Mouse (Mus musculus) hindbrain, postnatal 0 days (tissue): Measurements from ENCODE around the gene Gm7714. TPM values are rescaled to one million over a fixed set of nuclear protein-coding genes. Genes with fewer than 3 reads are reported as not detected.
"Not testable (repeated sequence)": the region's sequence is repeated elsewhere in the genome, so short reads cannot be mapped to it uniquely, and the experiment has no call there.

Experiments used
- ATAC-seq: fragments of 200-750 bp; cut with Nextera tagmentation; 2 replicates; pipeline ENCODE4 v1.8.0; 2017; ENCODE audit warnings: mild to moderate bottlenecking, moderate TSS enrichment, moderate library complexity
- DNase-seq: peaks from one replicate; pipeline ENCODE4 v3.0.0-alpha.2; 2015; ENCODE audit warnings: low spot score
- H3K27ac ChIP-seq: fragments of 300-500 bp; sonication (generic); 2 replicates; pipeline ENCODE4 v1.5.1; 2014; ENCODE audit warnings: mild to moderate bottlenecking
- H3K27me3 ChIP-seq: fragments of 300-500 bp; sonication (generic); 2 replicates; pipeline ENCODE4 v1.6.1; 2014; ENCODE audit warnings: low read length, mixed read lengths; ENCODE audit not compliant: insufficient read depth
- H3K36me3 ChIP-seq: fragments of 300-500 bp; sonication (generic); 2 replicates; pipeline ENCODE4 v1.6.1; 2014; ENCODE audit warnings: low read length, mixed read lengths; ENCODE audit not compliant: insufficient read depth
- H3K4me1 ChIP-seq: fragments of 300-500 bp; sonication (generic); 2 replicates; pipeline ENCODE4 v1.6.1; 2014; ENCODE audit warnings: antibody characterized with exemption, low read length, mixed read lengths; ENCODE audit not compliant: insufficient read depth
- H3K4me2 ChIP-seq: fragments of 300-500 bp; sonication (generic); 2 replicates; pipeline ENCODE4 v1.6.1; 2014; ENCODE audit warnings: low read depth, mild to moderate bottlenecking, low read length, moderate library complexity, mixed read lengths
- H3K4me3 ChIP-seq: fragments of 300-500 bp; sonication (generic); 2 replicates; pipeline ENCODE4 v1.5.1; 2014; ENCODE audit warnings: low read length
- H3K9ac ChIP-seq: fragments of 300-500 bp; sonication (generic); replicated peaks from 2 replicates; pipeline ENCODE4 v1.6.1; 2014; ENCODE audit warnings: mild to moderate bottlenecking, low read length, moderate library complexity, mixed read lengths
- H3K9me3 ChIP-seq: fragments of 300-500 bp; sonication (generic); 2 replicates; pipeline ENCODE4 v1.6.1; 2016; ENCODE audit warnings: low read length, mixed read lengths
- CTCF ChIP-seq: IDR thresholded peaks from 2 replicates; pipeline ENCODE4 v1.5.1; 2016; ENCODE audit warnings: antibody characterized with exemption, control low read depth, low read depth
- WGBS: fragments of 180-500 bp; shearing (Covaris S2); extraction: QIAGEN DNeasy Blood & Tissue Kit; methylation state at CpG from one replicate; pipeline ENCODE4 v1.1.7; 2014; 5-methylcytosine and 5-hydroxymethylcytosine counted together
- polyA plus RNA-seq: library from polyadenylated mRNA; unstranded; fragments of >200 nt; fragmentation: Nextera tagmentation; extraction: Ambion mirVana; gene quantifications from 2 replicates; pipeline ENCODE4 v1.2.1, GENCODE M21; 2015
- total RNA-seq: library from RNA; depleted of rRNA; stranded (reverse); fragments of >200 nt; gene quantifications from 2 replicates; pipeline ENCODE4 v1.2.3, GENCODE M21; 2014; rRNA removed

The Gm7714 gene
- total RNA-seq = not detected in 2 replicates
- polyA plus RNA-seq = not detected in 2 replicates

GRCm38 (mm10) chr5:88268619-88269018 is at the start of gene Gm7714:
TSS of gene Gm7714 (plus strand) at chr5:88268919.
- no peaks in the 10 kb centered on the region for H3K36me3 ChIP-seq
- WGBS = 74% methylated on average over 1 of the region's 1 CpGs
- no peak within 1 kb of the TSS for H3K4me3 ChIP-seq
- no peak within 1 kb of the TSS for H3K9ac ChIP-seq
- TF ChIP-seq CTCF = no peak
- no peak within 1 kb of the TSS for H3K4me2 ChIP-seq
- no peaks in the 10 kb centered on the region for H3K9me3 ChIP-seq
- no peaks in the 10 kb centered on the region for H3K4me1 ChIP-seq
- DNase-seq = no peak
- no peaks in the 10 kb centered on the region for H3K27me3 ChIP-seq
- no peak for ATAC-seq
- no peak within 1 kb of the TSS for H3K27ac ChIP-seq

- H3K9ac ChIP-seq = no peak overlapping the region
- H3K9me3 ChIP-seq = no peaks in the 10 kb centered on the region
- no peak for ATAC-seq
- H3K27me3 ChIP-seq = no peaks in the 10 kb centered on the region
- H3K4me2 ChIP-seq = no peak overlapping the region
- no peak overlapping the region for H3K27ac ChIP-seq
- H3K36me3 ChIP-seq = no peaks in the 10 kb centered on the region
- H3K4me3 ChIP-seq = no peak overlapping the region
- TF ChIP-seq CTCF = no peak
- no peaks in the 10 kb centered on the region for H3K4me1 ChIP-seq
- no peak for DNase-seq
- WGBS = 97% methylated on average over 1 of the region's 1 CpGs
Observed at GRCm38 (mm10) chr5:88256475-88256874, 12.2 kb upstream of the Gm7714 start.

GRCm38 (mm10) chr5:88311307-88311706 is 42.6 kb downstream of the Gm7714 start:
- H3K4me1 ChIP-seq, ATAC-seq, H3K36me3 ChIP-seq, H3K27ac ChIP-seq, H3K27me3 ChIP-seq, H3K9me3 ChIP-seq, H3K4me2 ChIP-seq, H3K9ac ChIP-seq, H3K4me3 ChIP-seq, DNase-seq: not testable (repeated sequence)
- WGBS = 54% methylated on average over 3 of the region's 3 CpGs

- no peaks in the 10 kb centered on the region for H3K4me1 ChIP-seq
- WGBS = 97% methylated on average over 1 of the region's 1 CpGs
- no peak within 1 kb of the TSS for H3K4me3 ChIP-seq
- no peaks in the 10 kb centered on the region for H3K27me3 ChIP-seq
- H3K27ac ChIP-seq = no peak within 1 kb of the TSS
- H3K9me3 ChIP-seq = no peaks in the 10 kb centered on the region
- ATAC-seq (no peak), DNase-seq (no peak)
- no peak for TF ChIP-seq CTCF
- no peaks in the 10 kb centered on the region for H3K36me3 ChIP-seq
- H3K4me2 ChIP-seq = no peak within 1 kb of the TSS
- H3K9ac ChIP-seq = no peak within 1 kb of the TSS
Observed at GRCm38 (mm10) chr5:88317012-88317411, 48.3 kb downstream of the Gm7714 start, which contains the start of gene Prol1. TSS of gene Prol1 (plus strand) at chr5:88317312.

Other genes with a start within 250 kb of the Gm7714 start
- gene Smr2, start 182.4 kb upstream of the Gm7714 start, total RNA-seq = not detected in 2 replicates
- not detected in 2 replicates for gene Smr2, start 182.4 kb upstream of the Gm7714 start, polyA plus RNA-seq
- not detected in 2 replicates for gene Gm11116, start 157.4 kb upstream of the Gm7714 start, total RNA-seq
- not detected in 2 replicates for gene Gm11116, start 157.4 kb upstream of the Gm7714 start, polyA plus RNA-seq
- not detected in 2 replicates for gene Gm11115, start 114.8 kb upstream of the Gm7714 start, total RNA-seq
- gene Gm11115, start 114.8 kb upstream of the Gm7714 start, polyA plus RNA-seq = not detected in 2 replicates
- not detected in 2 replicates for gene Prol1, start 48.4 kb downstream of the Gm7714 start, total RNA-seq
- gene Prol1, start 48.4 kb downstream of the Gm7714 start, polyA plus RNA-seq = not detected in 2 replicates
- gene Amtn, start 107.2 kb downstream of the Gm7714 start, total RNA-seq = not detected in 2 replicates
- gene Amtn, start 107.2 kb downstream of the Gm7714 start, polyA plus RNA-seq = not detected in 2 replicates
- not detected in 2 replicates for gene Ambn, start 187.1 kb downstream of the Gm7714 start, total RNA-seq
- gene Ambn, start 187.1 kb downstream of the Gm7714 start, polyA plus RNA-seq = 0.09 TPM in 1 of 2 replicates, not detected in the other
- not detected in 2 replicates for gene Enam, start 219.1 kb downstream of the Gm7714 start, total RNA-seq
- not detected in 2 replicates for gene Enam, start 219.1 kb downstream of the Gm7714 start, polyA plus RNA-seq